ENCODE assay signal across 1 mouse cellular context in the genomic region with DNA sequence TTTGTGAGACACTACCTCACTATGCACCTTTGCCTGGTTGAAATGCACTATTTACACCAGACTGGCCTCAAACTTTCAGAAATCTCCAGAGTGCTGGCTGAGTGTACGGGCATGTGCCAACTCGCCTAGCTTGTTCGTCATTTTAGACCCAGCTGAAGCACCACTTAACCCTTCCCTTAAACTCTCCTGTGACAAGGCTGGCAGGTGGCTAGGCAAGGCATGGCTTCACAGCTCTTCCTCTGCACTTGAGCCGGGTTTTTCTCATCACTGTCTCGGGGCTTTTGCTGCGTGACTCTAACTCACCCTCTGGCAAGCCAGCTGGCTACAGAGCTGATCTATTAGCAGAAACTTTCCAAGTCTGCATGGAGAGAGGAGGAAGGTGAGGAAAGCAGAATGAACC.
TF ChIP-seq lines count a peak whose summit lies in the region.

No protein-coding gene starts in this region.

TF ChIP-seq in CH12.LX, 34 proteins besides CTCF, POLR2A, EP300 and RAD21 (continued from another document):
- TF ChIP-seq MXI1 (IDR thresholded peaks at IDR 0.05; ENCODE audit: low read depth, low read length) (peak; percentile 51; the same call in 1 of the 2 replicates), UBTF (IDR thresholded peaks at IDR 0.05; ENCODE audit: low read depth, low read length) (no peak)
